Mouse (Mus musculus): ENCODE results near the gene Olfr136. TPM values are rescaled to one million over a fixed set of nuclear protein-coding genes. Genes with fewer than 3 reads are reported as not detected.

The Olfr136 gene
- not detected in 2 replicates for polyA plus RNA-seq (2012; rRNA removed)

GRCm38 (mm10) chr17:38329531-38329930 is at the start of gene Olfr136:
Gene Olfr136 (plus strand): TSS chr17:38329831.
- no peak for TF ChIP-seq POLR2A (IDR thresholded peaks at IDR 0.05; ENCODE audit: borderline replicate concordance, extremely low read depth, insufficient read depth, insufficient read length, poor library complexity, severe bottlenecking)
- TF ChIP-seq CTCF (IDR thresholded peaks at IDR 0.05; ENCODE audit: borderline replicate concordance, extremely low read depth, insufficient read depth, insufficient read length): no peak
- no peak for DNase-seq (ENCODE audit: low read depth)

GRCm38 (mm10) chr17:38307470-38307869 is 22.2 kb upstream of the Olfr136 start, which contains the start of gene Olfr137:
Gene Olfr137 (minus strand): TSS chr17:38307570.
- no peak for DNase-seq (ENCODE audit: low read depth)
- no peak for TF ChIP-seq POLR2A (IDR thresholded peaks at IDR 0.05; ENCODE audit: borderline replicate concordance, extremely low read depth, insufficient read depth, insufficient read length, poor library complexity, severe bottlenecking)
- TF ChIP-seq CTCF (IDR thresholded peaks at IDR 0.05; ENCODE audit: borderline replicate concordance, extremely low read depth, insufficient read depth, insufficient read length): no peak

Other genes starting within 250 kb of the Olfr136 start
- not detected in 2 replicates for gene Olfr131, start 241.1 kb upstream of the Olfr136 start, polyA plus RNA-seq (2012; rRNA removed)
- not detected in 2 replicates for gene Olfr132, start 195.3 kb upstream of the Olfr136 start, polyA plus RNA-seq (2012; rRNA removed)
- not detected in 2 replicates for gene Olfr133, start 184.6 kb upstream of the Olfr136 start, polyA plus RNA-seq (2012; rRNA removed)
- gene Olfr134, start 158.4 kb upstream of the Olfr136 start, polyA plus RNA-seq (2012; rRNA removed): not detected in 2 replicates
- not detected in 2 replicates for gene Olfr135, start 125.5 kb upstream of the Olfr136 start, polyA plus RNA-seq (2012; rRNA removed)
- not detected in 2 replicates for gene Olfr138, start 68.8 kb upstream of the Olfr136 start, polyA plus RNA-seq (2012; rRNA removed)
- not detected in 2 replicates for gene Olfr137, start 22.3 kb upstream of the Olfr136 start, polyA plus RNA-seq (2012; rRNA removed)
- not detected in 2 replicates for gene Esp36, start 90.4 kb downstream of the Olfr136 start, polyA plus RNA-seq (2012; rRNA removed)
- gene Esp34, start 224.4 kb downstream of the Olfr136 start, polyA plus RNA-seq (2012; rRNA removed): not detected in 2 replicates

Measured in brain, embryonic 14.5 days (tissue).